Mouse (Mus musculus) large intestine, adult 2 months (tissue): ENCODE results near the gene Itpkc. TPM values are rescaled to one million over a fixed set of nuclear protein-coding genes. Genes with fewer than 3 reads are reported as not detected.
A peak's percentile ranks its signal among the peaks of the same experiment; 100 is the strongest.

ENCODE experiments used
- DNase-seq: peaks from one replicate; pipeline ENCODE4 v3.0.0-alpha.2; 2012; ENCODE audit warnings: low read depth, low spot score
- WGBS: fragments of 180-500 bp; shearing (Covaris S2); methylation state at CpG from one replicate; pipeline ENCODE4 v1.1.7; 2018; 5-methylcytosine and 5-hydroxymethylcytosine counted together
- polyA plus RNA-seq: library from polyadenylated mRNA; depleted of rRNA; stranded (reverse); fragments of >200 nt; gene quantifications from 2 replicates; pipeline ENCODE4 v1.2.3, GENCODE M21; 2012

Gene Itpkc
- polyA plus RNA-seq, 1 experiment = 27.3 TPM

DNA sequence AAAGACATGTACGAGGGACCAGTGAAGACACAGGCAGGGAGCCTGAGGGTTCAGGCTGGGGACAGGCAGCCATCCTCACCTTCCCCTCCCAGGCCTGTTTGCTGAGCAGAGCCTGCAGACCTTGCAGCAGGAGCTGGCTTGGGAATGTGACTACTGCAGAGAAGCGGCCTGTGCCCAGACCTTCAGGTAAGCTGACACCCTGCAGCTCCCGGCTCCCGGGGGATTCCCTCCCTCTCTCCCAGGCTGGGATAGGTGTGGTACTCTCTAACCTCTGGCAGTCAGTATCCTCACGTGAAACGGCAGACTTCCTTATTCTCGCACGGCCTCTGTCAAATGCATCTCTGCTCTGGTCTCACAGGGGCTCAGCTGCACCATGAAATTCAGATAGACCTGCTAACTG lies 14.8 kb upstream of the Itpkc start:
- no peak for DNase-seq
- WGBS = 59% methylated on average over 8 of the region's 8 CpGs

DNA sequence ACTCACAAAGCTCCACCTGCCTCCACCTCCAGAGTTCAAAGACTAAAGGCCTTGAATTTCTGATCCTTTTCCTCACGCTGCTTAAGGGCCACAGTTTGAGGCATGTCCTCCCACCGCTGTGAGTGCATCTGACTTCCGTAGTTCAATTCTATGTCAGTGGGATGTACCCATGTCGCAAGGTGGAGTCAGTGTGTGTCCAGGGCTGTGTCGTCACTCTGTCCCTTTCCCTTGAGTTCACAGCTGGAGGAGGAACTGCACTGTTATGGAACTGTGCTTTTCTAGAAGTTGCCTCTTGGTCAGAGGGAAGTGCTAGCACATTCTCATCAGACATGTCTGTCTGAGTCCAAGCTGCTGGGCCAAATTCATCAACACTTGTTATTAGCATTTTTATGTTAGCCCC lies 10.1 kb upstream of the Itpkc start:
- no peak for DNase-seq
- 92% methylated on average over 5 of the region's 5 CpGs for WGBS

DNA sequence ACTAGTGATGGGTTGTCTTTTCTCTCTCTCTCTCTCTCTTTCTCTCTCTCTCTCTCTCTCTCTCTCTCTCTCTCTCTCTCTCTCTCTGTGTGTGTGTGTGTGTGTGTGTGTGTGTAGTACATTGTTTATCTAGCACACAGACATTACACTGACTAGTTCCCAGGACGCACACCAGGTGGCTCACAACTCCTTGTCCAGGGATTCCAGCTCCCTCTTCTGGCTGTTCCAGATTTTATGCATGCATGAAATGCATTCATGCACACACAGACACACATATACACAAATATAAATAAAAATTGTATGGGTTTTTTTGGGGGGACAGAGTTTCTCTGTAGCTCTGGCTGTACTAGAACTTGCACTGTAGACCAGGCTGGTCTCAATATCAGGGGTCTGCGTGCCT lies 9.1 kb upstream of the Itpkc start:
- DNase-seq = no peak

DNA sequence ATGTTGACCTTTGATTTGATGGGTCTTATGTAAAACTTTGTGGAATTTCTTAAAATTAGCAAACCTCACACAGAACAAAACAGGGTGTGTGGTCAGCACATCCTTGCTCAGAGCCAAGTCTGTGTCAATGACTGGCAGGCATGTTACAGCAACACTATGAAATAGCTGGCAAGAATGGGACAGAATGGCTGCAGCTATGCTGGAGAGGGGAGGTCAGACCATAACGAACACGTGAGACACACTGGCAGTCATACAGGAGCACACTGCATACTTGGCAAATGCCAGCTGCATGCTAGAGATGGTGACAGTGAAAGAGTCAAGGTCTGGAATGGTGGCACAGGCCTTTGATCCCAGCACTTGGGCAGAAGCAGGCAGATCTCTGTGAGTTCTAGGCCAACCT lies 7.3 kb upstream of the Itpkc start:
- WGBS = 95% methylated on average over 2 of the region's 2 CpGs
- no peak for DNase-seq

More for the DNA sequence above, 9.1 kb upstream of the Itpkc start:
- 79% methylated on average over 2 of the region's 2 CpGs for WGBS

DNA sequence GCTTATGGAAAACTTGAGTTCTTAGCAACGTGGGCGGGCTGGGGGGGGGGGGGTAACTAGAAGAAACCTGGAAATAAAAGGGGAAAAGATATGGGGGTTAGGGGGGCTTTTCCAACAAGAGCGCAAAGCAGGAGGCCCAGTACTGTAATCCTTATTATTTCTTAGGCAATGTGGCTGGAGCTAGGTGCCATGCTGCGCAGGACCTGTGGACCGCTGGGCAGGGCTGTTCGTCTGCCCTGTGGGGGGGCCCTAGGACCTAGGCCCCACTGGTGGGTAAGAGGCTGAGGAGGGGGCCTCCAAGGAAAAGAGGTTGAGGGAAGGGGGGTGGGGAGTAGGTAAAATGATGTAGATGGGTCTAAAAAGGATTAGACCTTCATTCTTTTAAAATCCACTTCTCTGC lies 4.8 kb upstream of the Itpkc start:
- 6% methylated on average over 6 of the region's 6 CpGs for WGBS
- DNase-seq = no peak

DNA sequence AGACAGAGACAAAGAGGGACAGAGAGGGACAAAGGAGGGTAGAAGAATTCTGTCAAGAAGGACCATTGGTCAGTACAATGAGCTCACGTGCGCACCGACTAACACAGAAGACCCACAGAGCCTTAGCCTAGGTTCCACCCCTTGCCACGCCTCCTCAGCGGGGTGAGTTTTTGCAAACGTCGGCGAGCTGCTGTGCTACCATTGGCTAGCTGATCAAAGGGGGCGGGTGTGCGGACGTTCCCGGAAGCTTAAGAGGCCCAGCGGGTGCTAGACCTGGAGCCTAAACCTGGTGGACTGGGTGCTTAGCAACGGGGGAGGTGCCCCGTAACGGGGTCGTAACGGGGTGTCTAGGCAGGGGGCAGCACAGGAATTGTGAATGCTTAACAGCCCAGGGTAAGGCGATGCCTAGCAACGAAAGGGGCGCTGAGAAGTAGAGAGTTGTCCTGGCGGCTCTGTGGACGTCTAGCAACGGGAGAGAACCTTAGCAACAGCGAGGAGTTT lies 4.4 kb upstream of the Itpkc start, which contains the start of gene Coq8b:
Coq8b (plus strand) TSS at position 243 of the 501 bp plus-strand sequence.
- under 1% methylated on average over 25 of the region's 25 CpGs for WGBS
- DNase-seq = peak; percentile 96

DNA sequence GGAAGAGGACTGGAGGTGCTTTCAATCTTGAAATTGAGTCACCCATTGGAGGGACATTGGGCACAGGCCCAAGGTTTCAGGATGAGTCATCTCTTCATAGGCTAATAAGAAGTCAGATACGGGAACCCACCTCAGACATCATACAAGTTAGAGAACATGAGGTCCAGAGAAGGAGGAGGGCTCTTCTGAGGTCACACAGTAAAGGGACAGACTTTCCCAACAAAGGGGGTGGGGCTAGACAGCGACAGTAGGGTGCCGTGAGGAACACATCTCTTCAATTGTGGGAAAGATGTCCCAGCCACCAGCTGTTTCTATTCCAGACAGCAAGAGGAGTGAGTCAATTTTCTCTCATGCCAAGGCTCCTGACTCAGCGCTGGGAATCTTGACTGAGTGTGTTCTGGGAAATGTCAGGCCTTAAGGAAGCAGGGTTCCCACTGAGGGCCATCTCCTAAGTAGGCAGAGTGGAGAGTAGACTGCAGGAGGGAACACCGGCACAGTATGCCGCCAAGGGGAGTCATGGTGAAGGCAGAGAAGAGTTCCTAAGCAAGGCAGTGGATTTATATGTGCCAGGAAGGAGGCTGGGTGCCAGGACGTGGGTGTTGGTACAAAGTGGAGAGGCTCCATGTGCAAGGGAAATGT lies 3.4 kb upstream of the Itpkc start:
- 41% methylated on average over 7 of the region's 7 CpGs for WGBS
- no peak for DNase-seq

DNA sequence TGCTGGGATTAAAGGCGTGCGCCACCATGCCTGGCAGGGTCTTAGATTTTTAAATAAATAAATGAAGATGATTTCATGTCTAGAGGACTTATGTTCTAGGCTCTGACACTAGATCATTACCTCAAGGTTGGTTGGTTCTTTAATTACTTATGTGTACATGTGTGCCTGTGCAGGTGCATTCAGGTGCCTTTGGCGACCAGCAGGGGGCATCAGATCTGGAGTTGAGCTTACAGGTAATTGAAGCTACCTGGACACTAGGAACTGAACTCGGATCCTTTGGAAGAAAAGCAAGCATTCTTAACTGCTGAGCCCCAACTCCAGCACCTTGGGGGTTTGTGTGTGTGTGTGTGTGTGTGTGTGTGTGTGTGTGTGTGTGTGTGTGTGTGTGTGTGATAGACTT lies 2.3 kb upstream of the Itpkc start:
- WGBS = 74% methylated on average over 4 of the region's 4 CpGs
- DNase-seq = no peak

DNA sequence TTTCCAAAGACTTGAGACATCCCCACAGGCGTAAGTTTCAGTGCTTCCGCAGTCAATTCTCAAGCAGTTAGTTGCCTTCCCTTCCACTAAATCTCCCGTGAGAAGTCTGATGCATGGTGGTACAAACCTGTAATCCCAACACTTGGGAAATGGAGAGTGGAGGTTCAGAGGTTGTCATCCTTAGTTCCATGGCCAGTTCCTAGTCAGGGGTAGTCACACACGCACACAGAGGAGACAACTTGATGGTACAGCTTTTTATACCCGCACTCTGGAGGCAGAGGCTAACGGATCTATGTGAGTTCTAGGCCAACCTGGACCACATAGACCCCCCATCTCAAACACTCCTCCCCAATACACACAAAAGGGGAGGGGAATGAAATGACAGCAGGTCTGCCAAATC lies 404 bp upstream of the Itpkc start:
- DNase-seq = no peak
- 5% methylated on average over 6 of the region's 6 CpGs for WGBS

DNA sequence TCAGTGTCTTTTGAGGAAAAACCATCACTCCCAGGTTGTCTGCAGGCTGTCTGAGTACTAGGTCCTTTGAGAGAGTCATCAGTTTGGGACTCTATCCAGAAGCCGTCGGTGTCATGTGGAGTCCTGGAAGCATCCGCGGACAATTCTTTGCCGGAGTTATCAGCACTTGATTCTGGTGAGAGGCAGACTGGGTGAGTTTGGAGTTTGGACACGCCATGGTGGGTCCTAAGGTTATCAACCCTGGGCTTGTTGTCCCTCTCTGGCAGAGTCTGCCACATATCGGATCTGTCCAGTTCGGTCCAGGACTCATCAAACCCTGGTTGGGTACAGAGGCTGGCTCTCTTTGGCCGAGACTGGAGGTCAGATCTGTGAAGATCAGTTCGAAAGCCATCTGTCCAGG lies 785 bp downstream of the Itpkc start:
- no peak for DNase-seq
- WGBS = 1% methylated on average over 10 of the region's 10 CpGs

DNA sequence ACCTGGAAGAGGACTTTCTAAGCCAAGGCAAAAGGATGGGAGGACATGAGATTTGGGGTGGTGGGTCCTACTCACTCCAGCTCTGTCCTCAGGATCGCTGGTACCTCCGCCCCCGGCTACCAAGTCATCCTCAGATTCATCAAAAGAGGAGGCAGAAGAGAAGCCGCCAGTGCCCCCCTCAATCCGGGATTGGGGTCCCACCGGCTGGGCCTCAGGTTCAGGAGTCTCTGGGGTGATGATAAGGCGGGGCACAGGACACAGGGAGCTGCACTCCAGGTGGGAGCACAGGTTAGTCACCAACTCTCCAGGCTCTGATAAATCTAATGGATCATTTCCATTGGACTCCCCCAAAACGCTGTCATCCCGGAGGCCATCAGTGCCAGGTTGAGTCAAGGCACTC lies 1.2 kb downstream of the Itpkc start:
- no peak for DNase-seq
- 17% methylated on average over 9 of the region's 9 CpGs for WGBS

DNA sequence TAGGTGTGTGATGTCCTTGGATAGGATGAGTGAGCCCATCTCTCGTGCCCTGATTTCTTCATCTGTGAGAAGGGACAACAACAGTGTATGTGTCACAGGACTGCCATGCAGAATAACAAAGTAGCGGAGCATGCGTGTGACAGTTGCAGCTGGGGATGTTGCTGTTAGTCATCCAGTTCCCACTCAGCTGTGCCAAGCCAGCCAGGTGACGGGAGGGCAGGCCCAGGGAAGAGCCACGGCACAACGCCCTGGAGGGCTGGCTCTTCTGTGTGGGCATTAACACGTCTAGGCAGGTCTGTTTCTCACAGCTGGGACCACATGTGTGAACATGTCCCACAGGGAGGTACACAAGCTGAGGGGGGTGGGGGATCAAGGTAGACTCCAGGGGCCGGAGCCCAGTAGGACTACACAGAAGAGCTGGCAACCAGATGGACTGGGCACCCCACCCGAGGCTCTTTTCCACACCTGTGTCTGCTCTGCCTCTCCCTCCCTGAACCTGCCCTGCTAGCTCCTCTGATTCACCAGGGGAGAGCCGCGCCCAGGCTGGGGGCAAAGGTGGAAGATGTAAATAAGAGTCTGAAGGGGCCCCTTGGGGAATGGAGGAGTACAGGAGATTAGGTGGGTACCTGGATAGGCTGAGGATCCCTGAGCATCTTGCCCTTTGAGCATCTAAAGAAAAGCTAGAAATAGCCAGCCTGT lies 3.4 kb downstream of the Itpkc start:
- WGBS = 17% methylated on average over 11 of the region's 11 CpGs
- DNase-seq = peak; percentile 69

DNA sequence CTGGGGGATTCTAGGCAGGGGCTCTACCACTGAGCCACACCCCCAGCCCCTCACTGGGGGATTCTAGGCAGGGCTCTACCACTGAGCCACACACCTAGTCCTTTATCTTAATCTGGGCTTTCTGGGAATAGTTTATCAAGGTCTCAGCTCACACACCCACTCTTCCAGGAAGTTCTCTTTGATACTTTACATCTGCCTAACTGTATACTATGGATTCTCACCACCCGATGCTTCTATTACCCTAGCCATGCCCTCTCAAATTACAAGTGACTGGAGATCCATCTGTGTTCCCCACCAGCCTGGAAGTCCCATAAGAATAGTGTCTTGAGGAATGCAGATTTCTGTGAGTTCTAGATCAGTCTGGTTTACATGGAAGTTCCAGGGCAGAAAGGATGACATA lies 5.9 kb downstream of the Itpkc start:
- no peak for DNase-seq
- 36% methylated on average over 1 of the region's 1 CpGs for WGBS

DNA sequence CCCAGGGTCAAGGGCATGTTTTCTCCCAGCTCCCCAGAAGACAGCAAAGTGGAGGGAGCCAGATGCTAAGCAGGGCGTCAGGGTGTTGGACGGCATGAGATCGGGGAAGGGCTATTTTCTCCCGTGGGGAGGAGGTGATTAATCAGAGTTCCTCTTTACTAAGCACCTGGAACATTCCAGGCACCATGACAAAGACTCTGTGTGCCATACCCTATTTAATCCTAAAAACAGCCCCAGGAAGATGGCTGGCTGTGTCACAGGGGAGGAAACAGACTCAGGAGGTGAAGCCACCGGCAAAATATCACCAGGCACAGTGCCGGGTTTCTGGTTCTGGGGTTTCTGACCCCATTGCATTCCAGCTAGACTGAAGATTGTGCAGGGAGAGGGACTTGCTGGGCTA lies 6.5 kb downstream of the Itpkc start:
- DNase-seq = no peak
- 64% methylated on average over 6 of the region's 6 CpGs for WGBS

DNA sequence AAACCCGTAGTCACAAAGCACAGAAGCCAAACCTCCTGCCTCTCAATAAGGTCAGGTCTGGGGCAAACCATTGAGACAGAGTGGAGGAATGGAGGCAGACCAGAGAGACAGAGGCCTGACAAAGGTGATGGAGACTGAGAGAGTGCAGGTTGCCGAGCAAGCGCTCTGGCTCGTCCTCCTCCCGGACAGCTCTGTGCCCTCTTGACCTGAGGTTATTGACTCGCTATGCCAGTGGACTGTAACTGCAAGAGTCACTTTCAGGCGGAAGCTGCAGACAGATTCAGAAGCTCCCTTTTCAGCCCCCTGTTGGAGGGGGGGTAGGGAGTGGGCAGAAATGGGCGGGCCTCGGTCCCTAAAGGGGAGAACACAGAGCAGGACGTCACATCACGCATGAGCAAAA lies 8.5 kb downstream of the Itpkc start:
- 90% methylated on average over 11 of the region's 11 CpGs for WGBS
- DNase-seq = no peak

DNA sequence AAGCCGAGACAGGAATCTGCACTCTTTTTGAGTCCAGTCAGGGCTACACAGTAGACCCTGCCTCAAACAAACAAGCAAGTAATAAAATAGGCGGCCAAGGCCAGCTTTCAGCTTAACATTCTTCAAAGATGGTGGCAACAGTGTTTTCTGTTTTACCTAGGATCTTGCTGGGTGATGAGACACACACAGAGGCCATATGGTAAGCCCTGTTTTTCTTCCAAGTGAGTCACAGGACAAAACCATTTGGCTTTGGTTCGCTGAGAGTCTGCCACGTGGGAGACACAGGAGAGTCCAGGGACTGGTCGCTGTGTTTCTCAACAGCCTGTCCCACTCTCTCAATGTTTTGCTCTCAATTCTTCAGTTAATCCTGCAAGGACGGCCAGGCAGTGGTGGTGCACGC lies 9.9 kb downstream of the Itpkc start:
- 79% methylated on average over 7 of the region's 7 CpGs for WGBS
- DNase-seq = no peak

DNA sequence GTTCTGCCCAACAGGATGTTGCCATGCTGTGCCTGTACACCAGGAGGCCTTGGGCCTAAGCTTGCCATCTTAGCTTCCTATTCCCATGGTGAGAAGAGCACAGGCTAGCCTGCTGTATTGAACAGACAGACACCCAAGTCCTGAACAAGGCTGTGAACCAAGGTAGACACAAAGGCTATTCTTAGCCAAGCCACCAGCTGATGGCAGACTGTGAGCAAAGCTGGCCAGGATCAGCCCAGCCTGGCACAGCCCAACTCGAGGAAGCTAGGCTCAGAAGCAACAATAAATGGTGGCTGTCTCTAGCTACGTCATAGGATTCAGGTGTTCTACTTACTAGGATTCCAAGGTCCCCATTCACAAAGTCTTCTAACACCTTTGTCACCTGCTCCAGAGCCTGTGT lies 15.8 kb downstream of the Itpkc start:
- WGBS = 80% methylated on average over 2 of the region's 2 CpGs
- DNase-seq = no peak

DNA sequence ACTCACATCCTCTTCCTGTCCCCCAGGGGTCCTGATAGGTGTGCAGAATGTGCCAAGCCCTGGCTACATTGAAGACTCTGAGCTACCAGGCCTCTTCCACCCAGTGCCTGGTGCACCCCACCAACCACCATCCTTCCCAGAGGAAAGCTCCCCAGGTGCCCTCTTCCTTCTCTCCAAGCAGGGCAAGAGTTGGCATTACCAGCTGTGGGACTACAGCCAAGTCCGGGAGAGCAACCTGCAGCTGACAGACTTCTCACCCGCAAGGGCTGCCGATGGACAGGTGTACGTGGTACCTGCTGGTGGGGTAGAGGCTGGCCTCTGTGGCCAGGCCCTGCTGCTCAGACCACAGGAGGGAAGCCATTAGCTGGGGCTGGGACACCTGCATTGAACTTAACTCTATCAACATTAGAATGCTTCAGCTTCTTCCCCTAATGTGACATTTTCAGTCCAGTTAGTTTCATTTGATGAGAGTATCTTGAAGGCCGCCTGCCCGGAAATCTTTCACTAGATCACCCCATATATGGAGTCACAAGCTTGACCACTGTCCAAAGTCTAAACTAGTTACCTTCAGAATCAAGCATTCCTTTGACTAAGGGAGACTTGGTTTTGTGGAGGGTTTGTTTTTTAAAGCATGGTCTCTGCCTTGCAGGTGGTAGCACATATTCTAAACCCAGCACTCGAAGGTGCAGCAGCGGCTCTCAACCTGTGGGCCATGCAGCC lies 24.6 kb downstream of the Itpkc start:
- WGBS = 88% methylated on average over 8 of the region's 8 CpGs
- no peak for DNase-seq

DNA sequence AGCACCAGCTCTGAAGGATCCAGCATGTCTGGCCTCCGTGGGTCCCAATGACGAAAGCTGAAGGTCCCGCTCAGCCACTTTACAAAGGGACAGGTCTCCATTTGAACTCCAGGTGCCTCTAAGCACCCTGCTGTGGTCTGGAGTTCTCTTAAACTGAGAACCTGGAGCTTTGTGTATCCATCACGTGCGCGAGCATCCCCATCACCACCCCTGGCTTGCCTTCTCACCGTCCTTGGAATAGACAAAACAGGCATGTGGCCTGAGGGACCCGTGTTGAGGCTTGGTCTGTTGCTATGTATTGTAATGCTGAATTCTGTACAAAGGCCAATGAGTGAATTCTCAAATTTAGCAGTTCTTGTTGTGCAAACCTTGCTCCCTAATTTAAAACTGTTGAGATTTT lies 29.7 kb downstream of the Itpkc start:
- 92% methylated on average over 8 of the region's 8 CpGs for WGBS
- no peak for DNase-seq

DNA sequence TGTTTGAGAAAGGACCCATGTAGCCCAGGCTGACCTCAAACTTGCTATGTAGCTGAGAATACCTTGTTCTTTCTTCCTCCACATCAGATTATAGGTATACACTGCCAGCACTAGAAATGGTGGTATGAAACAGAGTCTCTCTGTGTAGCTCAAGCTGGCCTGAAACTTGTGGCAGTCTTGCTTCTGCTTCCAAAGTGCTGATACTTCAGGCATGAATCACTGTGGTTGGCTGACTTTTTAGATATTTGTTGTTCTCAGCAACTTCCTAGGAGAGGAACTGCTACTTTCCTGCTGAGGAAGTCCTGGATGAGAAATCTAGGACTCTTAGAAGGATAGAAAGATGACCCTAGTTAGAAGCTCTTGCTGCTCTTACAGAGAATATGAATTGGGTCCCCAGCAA lies 30.1 kb downstream of the Itpkc start:
- no peak for DNase-seq

DNA sequence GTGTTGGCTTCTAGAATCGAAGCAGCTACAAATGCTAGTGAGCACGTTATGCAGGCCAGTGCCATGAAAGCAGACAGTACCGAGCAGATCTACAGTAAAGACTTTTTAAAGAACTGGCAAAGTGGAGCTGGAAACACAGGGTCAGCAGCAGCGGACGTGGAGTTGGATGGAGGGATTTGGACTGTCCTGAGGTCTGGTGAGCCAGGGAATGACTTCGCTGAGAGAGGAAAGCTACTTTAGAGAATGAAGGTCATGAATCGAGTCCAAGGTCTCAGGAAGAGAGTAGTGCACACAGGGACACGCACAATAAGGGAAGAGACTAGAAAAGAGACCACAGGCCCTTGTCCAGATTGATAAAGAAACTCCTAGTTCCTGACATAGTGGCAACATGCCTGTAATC lies 30.8 kb downstream of the Itpkc start:
- WGBS = 87% methylated on average over 8 of the region's 8 CpGs
- DNase-seq = no peak
